Mouse (Mus musculus): ENCODE measurements at regions not wholly inside any gene's neighbourhood (a gene's known extent, or its start where the extent isn't known, plus 50 kb on each side); places are given as distances from the start of the nearest gene placed in this dataset.

DNA sequence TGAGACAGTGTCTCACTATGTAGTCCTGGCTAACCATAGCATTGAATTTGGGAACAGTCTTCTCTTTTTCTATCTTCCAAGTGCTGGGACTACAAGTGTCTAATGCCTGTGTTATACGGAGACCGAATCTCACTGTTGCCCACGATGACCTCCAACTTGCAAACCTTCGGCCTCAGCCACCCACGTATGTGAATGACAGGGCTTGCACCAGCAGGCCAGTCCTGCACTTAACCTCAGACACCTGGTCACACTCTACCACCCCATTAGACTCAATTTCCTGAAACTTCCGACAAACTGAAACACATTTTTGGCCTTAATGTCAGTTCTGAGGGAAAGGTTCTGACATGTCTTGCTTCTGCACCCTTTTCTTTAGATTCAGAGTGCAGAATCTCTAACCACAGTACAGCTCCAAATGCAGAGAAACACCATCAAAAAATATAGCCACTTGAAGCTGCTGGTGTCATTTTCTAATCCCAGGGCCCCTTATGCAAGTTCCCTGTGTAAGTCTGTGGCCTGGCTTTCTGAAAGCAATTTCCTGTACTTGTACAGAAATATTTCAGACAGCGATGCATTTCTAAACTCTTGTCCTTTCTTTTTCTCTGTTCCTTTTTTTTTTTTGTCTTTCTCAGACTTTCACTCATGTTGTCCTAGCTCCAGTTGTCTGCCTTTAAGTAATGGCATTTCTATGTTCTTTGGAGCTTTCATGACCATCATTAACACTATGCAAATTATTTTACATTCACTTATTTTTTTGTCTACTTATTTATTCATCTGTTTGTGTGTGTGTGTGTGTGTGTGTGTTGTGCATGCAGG is 97.8 kb downstream of the Tmsb4x start:
- no peaks in the 10 kb centered on the region for H3K4me1 ChIP-seq (replicated peaks)
- H3K27ac ChIP-seq = no peak overlapping the region
- DNase-seq (ENCODE audit: low spot score) = no peak
- WGBS = 85% methylated on average over 7 of the region's 7 CpGs
- no peaks in the 10 kb centered on the region for H3K9me3 ChIP-seq
- no peak overlapping the region for H3K4me3 ChIP-seq
- no peaks in the 10 kb centered on the region for H3K36me3 ChIP-seq
- peaks cover 80% of the 10 kb centered on the region for H3K27me3 ChIP-seq (ENCODE audit: insufficient read depth, poor library complexity, severe bottlenecking)

DNA sequence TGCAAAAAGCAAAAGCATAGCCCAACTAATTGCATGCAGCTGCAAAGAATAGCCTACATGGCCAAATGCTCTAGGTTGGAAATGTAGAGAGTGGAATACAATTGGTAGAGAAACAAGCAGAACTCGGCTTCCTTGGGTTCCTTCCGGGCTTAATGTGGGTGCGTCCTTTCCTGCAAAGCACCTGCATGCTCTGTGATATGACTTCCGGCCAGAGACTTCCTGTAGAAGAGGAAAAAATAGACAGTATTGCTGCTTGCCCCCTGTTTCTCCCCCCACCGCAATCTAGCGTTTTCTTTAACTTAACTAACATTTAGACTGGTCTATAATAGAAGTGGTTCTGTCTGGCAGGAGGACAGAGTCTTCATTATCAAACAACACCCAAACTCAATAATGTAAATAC is 100.8 kb downstream of the Tmsb4x start:
- H3K4me1 ChIP-seq (replicated peaks) = peaks cover 14% of the 10 kb centered on the region; the same call in 1 of the 2 replicates
- 90% methylated on average over 6 of the region's 6 CpGs for WGBS
- no peak overlapping the region for H3K27ac ChIP-seq
- H3K9me3 ChIP-seq = no peaks in the 10 kb centered on the region
- H3K36me3 ChIP-seq = no peaks in the 10 kb centered on the region
- no peak for DNase-seq (ENCODE audit: low spot score)
- no peak overlapping the region for H3K4me3 ChIP-seq
- H3K27me3 ChIP-seq (ENCODE audit: insufficient read depth, poor library complexity, severe bottlenecking) = peaks cover 79% of the 10 kb centered on the region

DNA sequence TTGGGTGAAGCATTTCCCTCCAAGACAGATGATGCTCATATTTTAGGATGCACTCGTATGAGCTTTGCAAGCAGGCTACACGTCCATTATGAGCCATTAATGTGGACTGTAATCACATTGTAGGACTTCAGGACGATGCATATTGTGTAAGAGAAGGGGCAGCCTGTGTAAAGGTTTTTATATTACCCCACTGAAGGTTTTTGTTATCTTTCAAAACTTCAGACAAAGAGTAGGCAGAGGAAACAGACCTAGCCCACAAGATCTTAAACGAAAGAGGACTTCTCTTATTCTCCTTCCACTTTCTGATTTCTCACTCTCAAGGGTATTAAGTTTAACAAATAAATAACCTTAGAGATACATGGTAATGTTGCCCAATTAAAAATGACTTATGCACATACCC is 101.6 kb downstream of the Tmsb4x start:
- peaks cover 14% of the 10 kb centered on the region; the same call in 1 of the 2 replicates for H3K4me1 ChIP-seq (replicated peaks)
- no peaks in the 10 kb centered on the region for H3K9me3 ChIP-seq
- WGBS = 79% methylated on average over 4 of the region's 4 CpGs
- no peak overlapping the region for H3K27ac ChIP-seq
- no peak overlapping the region for H3K4me3 ChIP-seq
- no peak for DNase-seq (ENCODE audit: low spot score)
- peaks cover 86% of the 10 kb centered on the region for H3K27me3 ChIP-seq (ENCODE audit: insufficient read depth, poor library complexity, severe bottlenecking)
- no peaks in the 10 kb centered on the region for H3K36me3 ChIP-seq

DNA sequence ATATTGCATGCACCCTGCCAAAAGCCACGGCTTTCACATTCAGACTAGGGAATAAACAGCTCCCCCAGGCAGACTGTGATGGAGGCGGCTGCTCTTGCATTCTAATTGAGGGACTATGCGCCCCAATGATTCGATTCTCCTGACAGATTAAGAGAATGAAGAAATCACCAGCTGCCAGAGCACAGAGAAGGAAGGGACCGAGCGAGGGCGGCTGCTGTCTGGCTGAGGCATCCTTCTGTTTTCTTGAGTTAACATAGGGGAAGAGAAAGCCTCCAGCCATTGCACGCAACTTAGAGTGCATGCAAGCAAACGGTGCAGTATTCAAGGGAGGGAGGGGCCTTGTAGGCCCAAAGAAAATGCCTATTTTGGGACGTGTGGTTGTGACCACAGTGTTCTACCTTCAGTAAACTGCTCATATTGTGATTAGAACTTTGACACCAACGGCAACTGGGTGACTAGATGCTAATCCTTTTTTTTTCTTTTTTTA is 103.1 kb downstream of the Tmsb4x start:
- H3K9me3 ChIP-seq = no peaks in the 10 kb centered on the region
- no peak overlapping the region for H3K4me3 ChIP-seq
- 0 out of 2 replicates have a peak overlapping the region, but pooled peaks have one; percentile 29 for H3K27ac ChIP-seq
- WGBS = 68% methylated on average over 11 of the region's 11 CpGs
- H3K4me1 ChIP-seq (replicated peaks) = peaks cover 14% of the 10 kb centered on the region; the same call in 1 of the 2 replicates
- peaks cover 96% of the 10 kb centered on the region for H3K27me3 ChIP-seq (ENCODE audit: insufficient read depth, poor library complexity, severe bottlenecking)
- H3K36me3 ChIP-seq = no peaks in the 10 kb centered on the region
- no peak for DNase-seq (ENCODE audit: low spot score)

DNA sequence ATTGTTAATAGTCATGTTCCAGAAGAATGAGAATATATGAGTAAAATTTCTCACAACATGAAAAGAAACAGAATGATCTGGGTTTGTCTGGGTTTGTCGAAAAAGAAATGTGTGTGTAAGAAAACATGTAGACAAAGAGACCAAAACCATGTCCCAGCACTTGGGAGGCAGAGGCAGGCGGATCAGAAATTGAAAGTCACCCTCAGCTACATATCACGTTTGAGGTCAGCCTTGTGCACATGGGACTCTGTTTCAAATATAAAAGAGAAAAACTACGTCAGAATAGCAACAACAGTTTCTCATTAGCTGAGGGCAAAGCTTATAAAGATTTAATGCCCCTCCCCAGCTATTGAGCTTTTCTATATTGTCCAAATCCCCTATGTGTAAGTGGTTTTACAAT is 103.8 kb downstream of the Tmsb4x start:
- 77% methylated on average over 4 of the region's 4 CpGs for WGBS
- DNase-seq (ENCODE audit: low spot score) = no peak
- H3K27me3 ChIP-seq (ENCODE audit: insufficient read depth, poor library complexity, severe bottlenecking) = peaks cover 97% of the 10 kb centered on the region

DNA sequence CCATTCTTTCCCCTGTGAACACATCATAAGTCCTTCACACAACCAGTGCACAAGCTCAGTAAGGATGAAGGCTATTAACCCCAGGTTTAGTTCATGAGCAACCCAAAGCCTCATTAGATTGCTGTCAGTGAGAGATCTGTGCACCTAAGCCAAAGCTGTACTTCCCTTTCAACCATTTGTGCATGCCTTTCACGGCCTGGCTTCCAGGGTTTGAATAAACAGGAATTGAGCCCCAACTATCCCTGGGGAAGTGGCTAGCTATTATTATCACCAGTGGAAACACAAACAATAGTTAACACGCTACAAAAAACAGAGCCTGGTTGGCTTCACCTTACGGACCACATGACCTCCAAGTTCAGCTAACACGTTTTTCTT is 104.9 kb downstream of the Tmsb4x start:
- 53% methylated on average over 4 of the region's 4 CpGs for WGBS
- no peak overlapping the region for H3K4me3 ChIP-seq
- peak overlapping the region; percentile 40; the same call in 1 of the 2 replicates for H3K27ac ChIP-seq
- no peak for DNase-seq (ENCODE audit: low spot score)
- H3K4me1 ChIP-seq (replicated peaks) = peaks cover 20% of the 10 kb centered on the region; the same call in 1 of the 2 replicates
- no peaks in the 10 kb centered on the region for H3K36me3 ChIP-seq
- no peaks in the 10 kb centered on the region for H3K9me3 ChIP-seq
- peaks cover 98% of the 10 kb centered on the region for H3K27me3 ChIP-seq (ENCODE audit: insufficient read depth, poor library complexity, severe bottlenecking)

More for the DNA sequence above, 103.8 kb downstream of the Tmsb4x start:
- Histone ChIP-seq H3K9me3 (no peaks in the 10 kb centered on the region), H3K4me1 (replicated peaks) (peaks cover 14% of the 10 kb centered on the region; the same call in 1 of the 2 replicates), H3K36me3 (no peaks in the 10 kb centered on the region), H3K4me3 (no peak overlapping the region), H3K27ac (no peak overlapping the region)

DNA sequence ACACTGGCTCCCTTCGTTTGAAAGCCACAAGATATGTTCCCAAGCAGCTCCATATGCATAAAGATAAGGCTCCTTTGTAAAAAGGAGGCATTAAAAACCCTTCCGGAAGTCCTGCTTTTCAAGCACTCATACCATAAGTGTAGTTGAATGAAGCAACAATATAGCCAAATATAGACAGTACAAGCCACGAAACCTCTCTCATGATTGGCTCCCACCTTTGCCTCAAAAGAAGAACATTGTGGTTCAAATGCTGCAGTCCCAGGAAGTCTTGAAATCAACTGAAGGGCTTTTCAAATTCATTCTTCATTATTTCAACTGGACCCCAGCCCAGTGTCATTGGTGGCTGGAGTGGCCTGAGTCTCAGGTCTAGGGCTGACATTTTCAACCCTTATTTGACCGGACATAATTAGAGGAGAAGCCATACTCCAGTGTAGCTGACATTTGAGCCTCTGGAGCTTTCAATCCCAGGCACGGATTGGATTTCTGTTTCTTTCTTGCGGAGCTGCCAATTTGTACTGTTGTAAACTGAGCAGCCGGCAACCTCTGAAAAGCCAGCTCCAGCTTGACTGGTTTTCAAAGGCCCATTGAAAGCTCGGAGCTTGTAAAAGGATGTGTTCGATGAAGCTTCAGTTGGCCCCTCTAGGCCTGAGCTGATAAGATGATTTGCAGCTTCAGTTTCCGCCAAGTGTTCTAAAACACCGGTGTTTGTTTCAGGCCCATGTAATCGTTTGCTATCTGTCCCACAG is 105.4 kb downstream of the Tmsb4x start:
- Histone ChIP-seq H3K9me3 (no peaks in the 10 kb centered on the region), H3K36me3 (no peaks in the 10 kb centered on the region), H3K4me3 (no peak overlapping the region), H3K4me1 (replicated peaks) (peaks cover 21% of the 10 kb centered on the region; the same call in 1 of the 2 replicates), H3K27me3 (ENCODE audit: insufficient read depth, poor library complexity, severe bottlenecking) (peaks cover 98% of the 10 kb centered on the region), H3K27ac (peak overlapping the region; percentile 40; the same call in 1 of the 2 replicates)
- 44% methylated on average over 12 of the region's 12 CpGs for WGBS
- DNase-seq (ENCODE audit: low spot score) = no peak

DNA sequence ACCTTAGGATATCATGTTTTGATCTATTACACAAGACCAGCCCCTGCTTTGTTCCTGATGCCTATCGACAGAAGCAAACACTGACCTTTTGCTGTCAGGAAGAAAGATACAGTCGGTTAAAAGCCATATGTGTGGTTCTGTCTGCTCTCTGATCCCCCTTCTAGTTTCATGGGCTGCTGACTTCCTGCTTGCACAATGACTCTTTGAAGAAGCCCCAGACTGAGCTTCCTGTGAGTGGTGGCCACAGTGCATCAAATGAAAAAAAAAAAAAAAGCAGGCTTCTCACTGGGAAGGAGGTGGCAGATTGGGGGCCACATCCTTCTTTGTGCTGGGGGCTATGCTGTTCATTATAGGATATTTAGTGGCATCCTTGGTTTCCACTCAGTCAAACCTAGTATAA is 107.2 kb downstream of the Tmsb4x start:
- Histone ChIP-seq H3K4me1 (replicated peaks) (peaks cover 21% of the 10 kb centered on the region; the same call in 1 of the 2 replicates), H3K9me3 (no peaks in the 10 kb centered on the region), H3K36me3 (no peaks in the 10 kb centered on the region), H3K27ac (no peak overlapping the region), H3K27me3 (ENCODE audit: insufficient read depth, poor library complexity, severe bottlenecking) (peaks cover 89% of the 10 kb centered on the region), H3K4me3 (no peak overlapping the region)
- no peak for DNase-seq (ENCODE audit: low spot score)
- WGBS = 50% methylated on average over 2 of the region's 2 CpGs

DNA sequence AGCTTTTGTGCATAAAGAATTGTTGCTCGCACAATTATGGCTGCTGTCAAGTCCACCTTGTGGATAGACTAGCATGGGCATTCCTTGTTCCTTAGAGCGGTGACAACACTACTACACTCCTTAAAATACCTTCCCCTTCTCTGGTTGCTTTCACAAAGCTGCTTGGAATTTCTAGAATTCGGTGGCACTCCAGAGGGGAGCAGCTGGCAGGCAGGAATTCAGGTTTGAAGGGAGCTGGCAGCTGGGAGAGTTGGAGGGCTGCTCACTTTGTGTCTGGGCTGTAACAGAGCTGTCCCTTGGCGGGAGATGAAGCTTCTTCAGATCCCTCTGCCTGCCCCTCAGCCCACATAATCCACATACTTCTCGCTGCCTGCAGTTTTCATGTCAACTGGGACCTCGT is 109.7 kb downstream of the Tmsb4x start:
- H3K4me1 ChIP-seq (replicated peaks) = peaks cover 16% of the 10 kb centered on the region; the same call in 1 of the 2 replicates
- H3K4me3 ChIP-seq = no peak overlapping the region
- H3K36me3 ChIP-seq = no peaks in the 10 kb centered on the region
- no peaks in the 10 kb centered on the region for H3K9me3 ChIP-seq
- DNase-seq (ENCODE audit: low spot score) = no peak
- H3K27ac ChIP-seq = 0 out of 2 replicates have a peak overlapping the region, but pooled peaks have one; percentile 8
- H3K27me3 ChIP-seq (ENCODE audit: insufficient read depth, poor library complexity, severe bottlenecking) = peaks cover 75% of the 10 kb centered on the region
- 55% methylated on average over 6 of the region's 6 CpGs for WGBS

DNA sequence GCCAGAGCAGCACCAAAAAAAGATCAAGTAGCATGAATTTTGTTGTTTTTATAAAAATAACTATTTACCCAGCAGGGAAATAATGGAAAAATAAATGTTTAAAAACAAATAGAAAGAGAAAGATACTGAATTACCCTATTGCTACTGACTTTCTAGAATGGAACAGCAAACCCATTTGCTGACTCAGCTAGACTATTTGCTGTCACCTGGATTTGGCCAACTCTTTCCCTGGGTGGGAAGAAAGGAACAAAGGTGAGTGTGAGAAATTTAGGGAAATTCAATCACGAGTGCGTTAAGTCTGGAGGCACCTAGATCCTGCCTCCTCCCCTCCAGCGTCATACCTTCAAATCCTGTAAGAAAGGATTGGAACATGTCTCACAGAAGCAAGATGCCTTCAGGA is 110.2 kb downstream of the Tmsb4x start:
- no peak for DNase-seq (ENCODE audit: low spot score)
- peaks cover 72% of the 10 kb centered on the region for H3K27me3 ChIP-seq (ENCODE audit: insufficient read depth, poor library complexity, severe bottlenecking)
- H3K4me1 ChIP-seq (replicated peaks) = peaks cover 12% of the 10 kb centered on the region; the same call in 1 of the 2 replicates
- H3K36me3 ChIP-seq = no peaks in the 10 kb centered on the region
- WGBS = 81% methylated on average over 3 of the region's 3 CpGs
- no peak overlapping the region for H3K4me3 ChIP-seq
- H3K9me3 ChIP-seq = no peaks in the 10 kb centered on the region
- H3K27ac ChIP-seq = no peak overlapping the region

DNA sequence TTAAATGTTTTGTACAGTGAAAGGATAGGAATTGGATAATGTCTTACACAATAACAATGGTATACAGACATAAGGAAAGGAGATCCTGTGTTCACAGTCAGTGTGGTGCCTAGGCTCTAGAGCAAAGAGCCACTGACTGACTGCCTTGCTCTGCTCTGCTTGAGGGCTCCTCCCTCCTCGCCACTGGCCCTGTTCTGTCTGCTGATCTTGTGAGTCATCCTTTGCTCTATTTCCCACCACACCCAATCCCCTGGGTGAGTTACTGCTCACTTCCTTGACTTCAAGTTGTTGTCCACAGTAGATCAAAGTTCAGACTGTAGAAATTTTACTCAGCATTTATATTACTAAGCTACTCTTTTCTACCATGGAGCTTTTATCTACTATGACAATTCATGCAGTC is 117.3 kb downstream of the Tmsb4x start:
- Histone ChIP-seq H3K9me3 (no peaks in the 10 kb centered on the region), H3K4me3 (no peak overlapping the region), H3K4me1 (replicated peaks) (peaks cover 11% of the 10 kb centered on the region; the same call in 1 of the 2 replicates), H3K36me3 (no peaks in the 10 kb centered on the region), H3K27ac (no peak overlapping the region), H3K27me3 (ENCODE audit: insufficient read depth, poor library complexity, severe bottlenecking) (peaks cover 52% of the 10 kb centered on the region)
- no peak for DNase-seq (ENCODE audit: low spot score)
- 61% methylated on average over 1 of the region's 1 CpGs for WGBS

DNA sequence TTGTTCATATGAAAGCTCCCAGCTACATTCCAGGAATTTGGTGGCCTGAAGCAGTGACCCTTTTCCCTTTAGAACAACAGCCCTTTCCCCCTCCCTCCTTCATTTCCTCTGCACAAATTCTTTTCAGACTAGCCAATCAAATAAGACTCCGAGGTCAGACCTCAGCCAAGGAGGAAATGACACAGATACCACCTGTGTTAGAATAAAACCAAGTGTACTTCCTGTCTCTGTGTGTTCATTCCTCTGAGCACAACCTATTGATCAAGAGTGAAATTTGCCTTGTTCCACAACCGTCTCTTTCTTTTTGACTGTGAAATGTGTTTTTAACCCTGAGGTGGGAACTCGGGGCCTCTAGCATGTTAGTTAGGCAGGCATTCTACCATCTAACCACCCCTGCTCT is 120.2 kb downstream of the Tmsb4x start:
- Histone ChIP-seq H3K4me1 (replicated peaks) (peaks cover 11% of the 10 kb centered on the region; the same call in 1 of the 2 replicates), H3K27ac (no peak overlapping the region)

DNA sequence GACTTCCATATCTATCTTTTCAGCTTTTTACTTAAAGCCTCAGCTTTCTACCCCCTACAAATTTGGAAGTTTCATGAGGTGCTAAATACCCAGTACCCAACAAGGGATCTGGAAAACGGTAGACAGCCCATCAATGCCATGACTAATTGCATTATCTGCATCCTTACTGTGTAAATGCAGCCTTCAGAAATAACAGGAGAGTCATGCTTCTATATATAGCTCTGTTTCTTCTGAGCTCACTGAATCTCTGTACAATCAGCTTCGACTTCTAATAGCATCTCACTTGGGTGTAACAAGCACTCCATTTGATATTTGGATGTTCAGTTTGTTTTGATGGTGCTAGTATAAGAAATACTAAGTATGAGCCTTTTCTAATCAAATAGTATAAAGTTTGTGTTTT is 120.7 kb downstream of the Tmsb4x start:
- Histone ChIP-seq H3K4me1 (replicated peaks) (peaks cover 11% of the 10 kb centered on the region; the same call in 1 of the 2 replicates), H3K27me3 (ENCODE audit: insufficient read depth, poor library complexity, severe bottlenecking) (peaks cover 47% of the 10 kb centered on the region), H3K4me3 (no peak overlapping the region), H3K36me3 (no peaks in the 10 kb centered on the region), H3K9me3 (no peaks in the 10 kb centered on the region), H3K27ac (no peak overlapping the region)
- 48% methylated on average over 2 of the region's 2 CpGs for WGBS
- no peak for DNase-seq (ENCODE audit: low spot score)

More for the DNA sequence above, 120.2 kb downstream of the Tmsb4x start:
- peaks cover 49% of the 10 kb centered on the region for H3K27me3 ChIP-seq (ENCODE audit: insufficient read depth, poor library complexity, severe bottlenecking)
- no peaks in the 10 kb centered on the region for H3K36me3 ChIP-seq
- no peak overlapping the region for H3K4me3 ChIP-seq
- DNase-seq (ENCODE audit: low spot score) = no peak
- 51% methylated on average over 3 of the region's 3 CpGs for WGBS
- no peaks in the 10 kb centered on the region for H3K9me3 ChIP-seq
